Mouse (Mus musculus) cerebellum, adult 2 months (tissue): ENCODE data around the gene Csf2ra.

ENCODE experiments used
- CTCF ChIP-seq: fragments of 200-500 bp; IDR thresholded peaks from 2 replicates; pipeline ENCODE4 v1.5.1; 2011; ENCODE audit warnings: low read depth, mild to moderate bottlenecking, control low read depth, low read length, moderate library complexity, borderline replicate concordance; ENCODE audit not compliant: insufficient read depth
- POLR2A ChIP-seq: fragments of 200-500 bp; IDR thresholded peaks from 2 replicates; pipeline ENCODE4 v1.6.1; 2011; ENCODE audit warnings: low read length, control low read depth, borderline replicate concordance; ENCODE audit not compliant: insufficient read depth

DNA sequence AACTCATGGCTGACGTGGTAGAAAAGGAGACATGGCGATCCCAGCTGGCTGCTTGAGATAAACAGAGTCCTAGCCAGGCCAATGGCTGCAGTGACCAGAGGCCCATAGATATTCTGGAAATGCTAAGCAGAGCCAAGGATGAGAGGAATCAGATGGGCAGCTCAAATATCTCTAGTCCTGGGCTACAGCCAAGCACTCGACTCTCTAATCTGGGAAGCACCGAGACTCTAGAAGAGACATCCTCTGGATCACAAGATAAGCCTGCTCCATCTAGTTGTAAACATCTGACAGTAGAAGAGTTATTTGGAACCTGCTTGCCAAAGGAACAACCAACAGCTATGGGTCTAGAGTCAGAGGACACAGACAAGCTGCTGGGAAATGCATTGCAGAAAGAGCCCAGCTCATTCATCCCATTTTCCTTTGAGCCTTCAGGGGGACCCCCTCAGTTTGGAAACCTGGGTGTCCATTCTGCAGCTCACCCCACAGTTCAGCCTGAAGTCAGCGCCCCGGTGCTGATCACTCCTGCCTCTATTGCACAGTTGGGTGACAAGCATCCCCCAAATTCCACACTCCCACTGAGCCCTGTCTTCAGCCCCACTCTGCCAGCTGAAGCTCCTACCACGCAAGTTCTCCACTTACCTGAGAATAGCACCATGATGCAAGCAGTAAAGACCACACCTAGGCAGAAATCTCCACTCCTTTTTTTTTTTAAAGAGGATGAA lies 28.1 kb upstream of the Csf2ra start:
- TF ChIP-seq POLR2A (no peak), CTCF (no peak)
